ENCODE assay signal across 9 mouse cellular contexts in the genomic region with DNA sequence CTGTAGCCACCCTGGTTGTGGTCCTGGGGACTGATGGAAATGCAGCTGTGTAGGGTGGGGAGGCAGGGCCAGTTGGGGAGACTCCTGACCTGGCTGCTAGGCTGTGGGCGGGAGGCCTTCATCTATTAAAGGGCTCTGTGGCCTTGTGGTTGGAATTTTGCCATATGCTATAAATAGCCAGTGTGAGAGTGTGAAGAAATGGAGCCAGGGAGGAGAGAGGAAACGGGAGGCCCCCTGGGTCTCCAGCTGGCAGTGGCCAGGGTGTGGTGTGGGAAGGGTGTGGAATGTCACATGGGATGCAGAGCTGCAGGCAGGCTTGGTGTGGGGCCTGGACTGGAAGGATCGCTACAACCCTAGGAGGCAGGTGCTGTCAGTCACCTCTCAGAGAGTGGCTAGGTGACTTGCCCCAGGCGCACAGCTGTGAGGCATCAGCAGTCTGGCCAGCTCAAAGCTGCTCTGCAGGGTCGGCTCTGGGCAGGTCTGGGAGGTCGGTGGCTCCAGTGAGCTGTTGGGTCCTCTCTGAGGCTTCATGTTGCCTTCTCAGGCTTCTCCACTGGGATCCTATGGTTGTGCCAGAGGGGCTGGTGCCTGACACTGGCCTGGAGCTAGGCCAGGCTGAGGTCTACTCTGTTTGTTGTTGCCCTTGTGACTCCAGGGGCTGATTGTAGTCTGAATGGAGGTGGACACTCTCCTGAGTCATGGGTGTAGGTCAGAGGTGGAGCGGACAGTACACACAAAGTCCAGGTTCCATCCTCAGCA. TPM values are rescaled to one million over a fixed set of nuclear protein-coding genes. Genes with fewer than 3 reads are reported as not detected.
A peak's percentile ranks its signal among the peaks of the same experiment; 100 is the strongest.
DNase-seq lines count a peak whose midpoint lies in the region; ATAC-seq and TF ChIP-seq lines count a peak whose summit lies in the region.
"Had no signal": no experiment of that assay in that cellular context is flagged by ENCODE, and none has a peak within 500 bp of the region (broad histone marks: within the 10 kb centered on the region; RNA-seq: fewer than 3 reads in every experiment).

No protein-coding gene starts in this region.

- H3K9me3 ChIP-seq in embryonic facial prominence, embryonic 15.5 days (replicated peaks): no peaks in the 10 kb centered on the region
- H3K9me3 ChIP-seq in limb, embryonic 11.5 days (ENCODE audit: control insufficient read depth, low read length): no peaks in the 10 kb centered on the region
- H3K9me3 ChIP-seq in midbrain, embryonic 14.5 days (ENCODE audit: control insufficient read depth, low read length): no peaks in the 10 kb centered on the region
- H3K9me3 ChIP-seq: midbrain, embryonic 12.5 days had no signal

- peaks cover 29% of the 10 kb centered on the region for H3K4me1 ChIP-seq in embryonic facial prominence, embryonic 15.5 days
- peaks cover 18% of the 10 kb centered on the region for H3K4me1 ChIP-seq in limb, embryonic 11.5 days (ENCODE audit: control insufficient read depth, insufficient read depth, low read length)
- peaks cover 17% of the 10 kb centered on the region for H3K4me1 ChIP-seq in midbrain, embryonic 14.5 days (ENCODE audit: control insufficient read depth, insufficient read depth, low read length)

- ATAC-seq in embryonic facial prominence, embryonic 15.5 days (ENCODE audit: insufficient number of reproducible peaks, low FRiP score, low TSS enrichment, low read depth): peak; percentile 71
- ATAC-seq in limb, embryonic 11.5 days (ENCODE audit: insufficient number of reproducible peaks, low FRiP score, low TSS enrichment, low read depth): peak; percentile 59
- ATAC-seq in midbrain, embryonic 14.5 days (ENCODE audit: low FRiP score, low TSS enrichment): no peak

- TF ChIP-seq CTCF in layer of hippocampus, adult 2 months (conservative IDR thresholded peaks at IDR 0.05): no peak

- DNase-seq in layer of hippocampus, adult 2 months (ENCODE audit: low spot score in 2 of 2): no peak
- DNase-seq in layer of hippocampus, adult 18-20 months (ENCODE audit: low spot score in 2 of 2): no peak
- peak; percentile 79 for DNase-seq in heart, postnatal 4 days
- DNase-seq in limb, embryonic 11.5 days (ENCODE audit: low spot score): peak; percentile 37
- peak; percentile 51 for DNase-seq in midbrain, embryonic 14.5 days
- DNase-seq in thymus, postnatal 10 days (ENCODE audit: low spot score in 2 of 2): no peak
- DNase-seq in left cerebral cortex, postnatal 25 days (ENCODE audit: low spot score in 2 of 2): no peak

- H3K27ac ChIP-seq in layer of hippocampus, adult 2 months: peak overlapping the region; percentile 14; the same call in 1 of the 2 replicates
- peak overlapping the region; percentile 60 for H3K27ac ChIP-seq in embryonic facial prominence, embryonic 15.5 days (replicated peaks)
- H3K27ac ChIP-seq in limb, embryonic 11.5 days (replicated peaks; ENCODE audit: low read depth, low read length): no peak overlapping the region
- peak overlapping the region; percentile 60 for H3K27ac ChIP-seq in midbrain, embryonic 14.5 days (replicated peaks; ENCODE audit: low read depth, low read length)

- H3K4me3 ChIP-seq in layer of hippocampus, adult 2 months: no peak overlapping the region
- H3K4me3 ChIP-seq in embryonic facial prominence, embryonic 15.5 days (replicated peaks): no peak overlapping the region
- H3K4me3 ChIP-seq in limb, embryonic 11.5 days (ENCODE audit: low read depth, low read length): no peak overlapping the region
- H3K4me3 ChIP-seq in midbrain, embryonic 14.5 days (replicated peaks; ENCODE audit: low read depth, low read length): no peak overlapping the region
- H3K4me3 ChIP-seq: midbrain, embryonic 12.5 days had no signal

- H3K27me3 ChIP-seq in embryonic facial prominence, embryonic 15.5 days: no peaks in the 10 kb centered on the region
- no peaks in the 10 kb centered on the region for H3K27me3 ChIP-seq in limb, embryonic 11.5 days (ENCODE audit: control insufficient read depth, insufficient read depth, low read length)
- no peaks in the 10 kb centered on the region for H3K27me3 ChIP-seq in midbrain, embryonic 14.5 days (ENCODE audit: control insufficient read depth, insufficient read depth, low read length)
- H3K27me3 ChIP-seq: midbrain, embryonic 12.5 days had no signal

- no peak overlapping the region for H3K4me2 ChIP-seq in embryonic facial prominence, embryonic 15.5 days (replicated peaks)
- no peak overlapping the region for H3K4me2 ChIP-seq in limb, embryonic 11.5 days (ENCODE audit: low read depth, severe bottlenecking)
- no peak overlapping the region for H3K4me2 ChIP-seq in midbrain, embryonic 14.5 days (ENCODE audit: low read length)
- H3K4me2 ChIP-seq: midbrain, embryonic 12.5 days had no signal

- intact Hi-C loops in left cerebral cortex, postnatal 25 days (cut with DNase I): no loop called here

- WGBS in embryonic facial prominence, embryonic 15.5 days: 39% methylated on average over 7 of the region's 7 CpGs
- WGBS in limb, embryonic 11.5 days: 38% methylated on average over 7 of the region's 7 CpGs
- WGBS in midbrain, embryonic 14.5 days: 71% methylated on average over 7 of the region's 7 CpGs

- H3K36me3 ChIP-seq in embryonic facial prominence, embryonic 15.5 days: 0 out of 2 replicates have a peak, but pooled peaks cover 5% of the 10 kb centered on the region
- peaks cover 9% of the 10 kb centered on the region for H3K36me3 ChIP-seq in limb, embryonic 11.5 days (ENCODE audit: control insufficient read depth, insufficient read depth, low read length)
- peaks cover 27% of the 10 kb centered on the region for H3K36me3 ChIP-seq in midbrain, embryonic 14.5 days (ENCODE audit: control insufficient read depth, insufficient read depth, low read length)

- no peak overlapping the region for H3K9ac ChIP-seq in embryonic facial prominence, embryonic 15.5 days
- no peak overlapping the region for H3K9ac ChIP-seq in limb, embryonic 11.5 days (ENCODE audit: low read length)
- H3K9ac ChIP-seq in midbrain, embryonic 14.5 days (replicated peaks; ENCODE audit: low read length): no peak overlapping the region
- H3K9ac ChIP-seq: midbrain, embryonic 12.5 days had no signal

RNA-seq across cellular contexts. Expression of a gene that starts 19.3 kb away (rescaled TPM):
- 10 to 100 TPM; 17.1 to 19.1 TPM for total RNA-seq in layer of hippocampus, adult 2 months (2021)
- 10 to 100 TPM; 20.2 to 21.4 TPM for total RNA-seq in layer of hippocampus, adult 18-20 months (2021)
- 25.6 TPM in 2 replicates for polyA plus RNA-seq in embryonic facial prominence, embryonic 15.5 days (2015; fragmentation: Nextera tagmentation; extraction: Ambion mirVana)
- total RNA-seq in heart, postnatal 4 days (2021): 1 to 10 TPM; 4.2 to 4.5 TPM
- polyA plus RNA-seq in limb, embryonic 11.5 days (2014; fragmentation: Nextera tagmentation; extraction: Ambion mirVana): 49.2 and 54.4 TPM in 2 replicates
- 51.2 and 56.0 TPM in 2 replicates for polyA plus RNA-seq in midbrain, embryonic 14.5 days (2014; fragmentation: Nextera tagmentation; extraction: Ambion mirVana)
- total RNA-seq in left cerebral cortex, postnatal 25 days (2021): 10 to 100 TPM; 24.7 to 25.6 TPM

RNA-seq across cellular contexts. Expression of a gene that starts 23.5 kb away (rescaled TPM):
- total RNA-seq in layer of hippocampus, adult 2 months (2021): 10 to 100 TPM; 13.9 to 14.8 TPM
- 10 to 100 TPM; 11.3 to 13.5 TPM for total RNA-seq in layer of hippocampus, adult 18-20 months (2021)
- 20.8 and 21.4 TPM in 2 replicates for polyA plus RNA-seq in embryonic facial prominence, embryonic 15.5 days (2015; fragmentation: Nextera tagmentation; extraction: Ambion mirVana)
- 1 to 10 TPM; 6.2 to 6.5 TPM for total RNA-seq in heart, postnatal 4 days (2021)
- 62.0 and 82.3 TPM in 2 replicates for polyA plus RNA-seq in limb, embryonic 11.5 days (2014; fragmentation: Nextera tagmentation; extraction: Ambion mirVana)
- polyA plus RNA-seq in midbrain, embryonic 14.5 days (2014; fragmentation: Nextera tagmentation; extraction: Ambion mirVana): 69.3 and 69.9 TPM in 2 replicates
- total RNA-seq in left cerebral cortex, postnatal 25 days (2021): 10 to 100 TPM; 14.9 to 17.7 TPM

Comparison
In these comparisons a context has a peak if more than half of its experiments do, and no peak if none do; other contexts are left out.
1. DNase-seq: peak in heart, postnatal 4 days (single experiment), limb, embryonic 11.5 days (single experiment) and midbrain, embryonic 14.5 days (single experiment); none in layer of hippocampus, adult 2 months (0 of 2), layer of hippocampus, adult 18-20 months (0 of 2), thymus, postnatal 10 days (0 of 2) and left cerebral cortex, postnatal 25 days (0 of 2).